Mouse (Mus musculus): ENCODE data around the gene Ltf.

Gene Ltf

GRCm38 (mm10) chr9:111019022-111019421 is at the start of gene Ltf:
TSS of gene Ltf (plus strand) at chr9:111019271.
- in situ Hi-C loops (cut with MboI, MseI), result no loop called here

- in situ Hi-C loops (cut with MboI, MseI), result no loop called here
Observed at GRCm38 (mm10) chr9:110979411-110979810, 39.7 kb upstream of the Ltf start.

DNA sequence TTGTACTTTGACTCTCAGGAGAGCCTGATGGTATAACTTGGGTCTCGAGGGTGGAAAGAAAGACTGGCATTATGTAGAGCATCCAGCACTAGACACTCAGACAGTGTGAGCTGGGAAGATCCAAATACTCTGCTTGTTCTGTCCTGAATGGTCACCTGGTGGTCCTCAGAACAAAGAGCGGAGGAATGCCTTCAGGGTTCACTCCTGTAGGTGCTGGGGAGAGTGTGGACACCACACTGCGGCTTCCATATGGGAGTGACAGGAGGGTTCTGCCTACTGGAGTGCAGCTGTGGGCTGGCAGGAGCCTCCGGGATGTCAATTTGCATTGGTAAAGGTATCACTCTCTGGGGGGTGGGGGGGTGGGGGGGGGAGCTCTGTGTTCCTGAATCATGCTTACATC is 36.7 kb upstream of the Ltf start:
- in situ Hi-C loops (cut with MboI, MseI), result no loop called here

DNA sequence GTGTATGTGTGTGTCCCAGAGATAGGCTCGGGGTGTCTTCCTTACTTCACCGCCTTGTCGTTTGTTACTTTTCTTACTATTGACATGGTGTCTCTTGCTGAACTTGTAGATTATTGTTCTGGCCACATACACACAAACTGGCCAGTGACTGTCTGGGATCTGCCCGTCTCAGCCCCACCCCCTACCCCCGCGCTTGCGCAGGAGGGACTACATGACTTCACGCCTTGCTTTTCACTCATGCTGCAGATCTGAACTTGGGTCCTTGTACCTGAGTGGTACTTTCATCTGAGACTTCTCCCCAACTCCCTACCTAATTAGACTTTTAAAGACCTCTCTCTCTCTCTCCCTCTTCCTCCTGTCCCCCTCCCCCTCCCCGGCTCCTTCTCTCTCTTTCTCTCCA is 35.0 kb upstream of the Ltf start:
- in situ Hi-C loops (cut with MboI, MseI), result no loop called here

GRCm38 (mm10) chr9:110985541-110985940 is 33.5 kb upstream of the Ltf start:
- in situ Hi-C loops (cut with MboI, MseI), result no loop called here

GRCm38 (mm10) chr9:110985951-110986350 is 33.1 kb upstream of the Ltf start:
- in situ Hi-C loops (cut with MboI, MseI), result no loop called here

- in situ Hi-C loops (cut with MboI, MseI), result no loop called here
Observed at GRCm38 (mm10) chr9:110987331-110987730, 31.7 kb upstream of the Ltf start.

- in situ Hi-C loops (cut with MboI, MseI), result no loop called here
Observed at GRCm38 (mm10) chr9:110988078-110988477, 31.0 kb upstream of the Ltf start.

- in situ Hi-C loops (cut with MboI, MseI), result no loop called here
Observed at GRCm38 (mm10) chr9:110989141-110989540, 29.9 kb upstream of the Ltf start.

GRCm38 (mm10) chr9:110989543-110989942 is 29.5 kb upstream of the Ltf start:
- in situ Hi-C loops (cut with MboI, MseI), result no loop called here

- in situ Hi-C loops (cut with MboI, MseI), result no loop called here
Observed at GRCm38 (mm10) chr9:110990204-110990603, 28.9 kb upstream of the Ltf start, which contains the start of gene Rtp3. TSS of gene Rtp3 (minus strand) at chr9:110990583.

DNA sequence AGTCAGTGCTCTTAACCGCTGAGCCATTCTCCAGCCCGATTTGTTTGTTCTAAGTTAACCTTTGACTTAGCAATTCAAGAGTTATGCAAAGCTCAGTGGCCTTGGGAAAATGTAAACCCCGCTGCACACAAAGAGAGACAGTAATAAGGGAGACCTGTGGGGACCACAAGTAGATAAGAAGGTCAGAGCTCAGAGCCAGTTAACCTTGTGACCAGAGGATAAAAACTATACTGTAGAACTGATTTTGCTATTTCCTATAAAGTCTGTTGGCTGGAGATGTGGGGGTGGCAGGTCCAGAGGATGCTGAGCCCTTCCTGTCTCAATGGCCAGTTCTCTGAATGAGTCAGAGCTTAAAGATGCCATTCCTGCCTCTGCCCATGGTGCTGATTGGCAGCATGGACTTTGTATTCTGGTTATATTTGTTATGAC is 25.8 kb upstream of the Ltf start:
- in situ Hi-C loops (cut with MboI, MseI), result no loop called here

GRCm38 (mm10) chr9:110994716-110995172 is 24.3 kb upstream of the Ltf start:
- in situ Hi-C loops (cut with MboI, MseI), result loop anchor here (5.0 kb wide), 1 partner anchor 63 kb away; the partner anchor contains the start of gene Ccrl2

DNA sequence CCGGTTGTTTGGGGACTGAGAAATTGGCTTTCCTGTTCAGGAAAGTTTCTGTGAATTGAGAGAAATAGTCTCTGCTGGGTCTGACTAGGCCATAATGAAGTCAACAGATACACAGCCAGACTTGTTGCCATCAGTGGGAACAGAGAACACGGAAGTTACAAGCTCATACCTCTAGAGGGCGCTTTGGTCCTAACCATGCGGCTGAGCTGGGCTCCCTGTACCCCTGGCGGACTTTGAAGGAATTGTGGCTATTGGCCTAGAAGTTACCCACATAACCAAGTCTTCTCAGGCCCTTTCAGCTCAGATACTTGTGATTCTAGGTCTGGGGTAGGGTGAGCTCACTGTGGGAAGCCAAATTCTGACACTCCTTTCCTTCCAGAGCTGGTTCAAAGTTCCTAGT is 21.8 kb upstream of the Ltf start:
- in situ Hi-C loops (cut with MboI, MseI), result loop anchor here (5.0 kb wide), 1 partner anchor 60 kb away; the partner anchor contains the start of gene Ccrl2

GRCm38 (mm10) chr9:110999056-110999455 is 20.0 kb upstream of the Ltf start:
- in situ Hi-C loops (cut with MboI, MseI), result loop anchor here (5.0 kb wide), 1 partner anchor 58 kb away; the partner anchor contains the start of gene Ccrl2

GRCm38 (mm10) chr9:110999856-111000255 is 19.2 kb upstream of the Ltf start:
- in situ Hi-C loops (cut with MboI, MseI), result loop anchor here (5.0 kb wide), 1 partner anchor 57 kb away; the partner anchor contains the start of gene Ccrl2

DNA sequence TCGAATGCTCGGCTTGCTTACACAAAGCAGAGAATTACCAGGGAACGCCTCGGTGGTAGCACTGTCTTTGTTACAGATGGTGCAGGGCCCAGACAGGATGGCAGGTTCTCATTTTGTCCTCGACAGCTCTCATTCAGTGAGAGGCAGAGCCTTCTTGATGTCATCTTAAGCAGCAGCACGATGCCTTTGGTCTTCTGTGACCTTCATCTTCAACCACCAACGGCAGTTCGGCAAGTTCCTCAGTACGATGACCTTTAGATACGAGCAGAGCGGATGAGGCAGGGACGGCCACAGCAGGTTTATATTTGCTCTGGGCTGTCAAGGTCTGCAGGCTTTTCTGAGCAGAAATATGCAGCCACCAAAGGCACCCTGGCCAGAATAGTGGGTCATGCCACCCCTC is 17.4 kb upstream of the Ltf start:
- in situ Hi-C loops (cut with MboI, MseI), result no loop called here

GRCm38 (mm10) chr9:111003279-111003678 is 15.8 kb upstream of the Ltf start:
- in situ Hi-C loops (cut with MboI, MseI), result no loop called here

DNA sequence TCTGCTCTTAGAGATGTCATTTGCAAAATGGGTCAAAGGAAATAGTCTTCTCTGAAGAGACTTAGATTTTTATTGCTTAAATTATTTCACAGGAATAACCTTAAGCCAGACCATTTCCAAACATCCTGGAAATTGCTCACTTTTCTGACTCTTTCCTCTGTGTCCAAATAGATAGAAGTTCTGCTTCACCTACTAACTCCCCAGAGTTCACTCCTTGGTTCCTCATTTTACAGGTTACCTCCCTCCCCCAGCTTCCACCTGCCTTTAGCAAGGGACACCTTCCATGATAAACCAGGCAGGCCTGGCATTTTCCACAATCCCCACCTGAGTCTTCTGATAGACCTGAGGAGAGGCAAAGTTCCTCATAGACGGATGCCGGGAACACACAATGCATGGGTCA is 12.5 kb upstream of the Ltf start:
- in situ Hi-C loops (cut with MboI, MseI), result no loop called here

DNA sequence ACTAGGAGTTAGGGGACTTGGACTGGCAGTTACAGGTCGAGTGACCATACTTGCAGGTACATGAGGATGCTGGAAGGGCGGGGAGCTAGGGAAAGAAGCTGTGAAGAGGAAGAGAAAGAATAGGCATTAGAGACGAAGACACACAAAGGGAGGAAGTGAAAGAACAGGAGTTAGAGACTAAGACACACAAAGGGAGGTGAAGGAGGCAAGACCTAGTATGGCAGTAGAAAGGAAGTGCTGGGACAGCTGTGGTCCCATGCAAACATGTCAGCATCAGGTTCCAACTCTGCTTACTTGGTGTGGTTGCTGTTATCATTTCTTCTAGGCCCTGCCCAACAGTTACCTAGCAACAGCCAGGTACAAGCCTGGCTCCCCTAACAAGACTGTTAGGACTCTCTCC is 9.3 kb upstream of the Ltf start:
- in situ Hi-C loops (cut with MboI, MseI), result no loop called here

DNA sequence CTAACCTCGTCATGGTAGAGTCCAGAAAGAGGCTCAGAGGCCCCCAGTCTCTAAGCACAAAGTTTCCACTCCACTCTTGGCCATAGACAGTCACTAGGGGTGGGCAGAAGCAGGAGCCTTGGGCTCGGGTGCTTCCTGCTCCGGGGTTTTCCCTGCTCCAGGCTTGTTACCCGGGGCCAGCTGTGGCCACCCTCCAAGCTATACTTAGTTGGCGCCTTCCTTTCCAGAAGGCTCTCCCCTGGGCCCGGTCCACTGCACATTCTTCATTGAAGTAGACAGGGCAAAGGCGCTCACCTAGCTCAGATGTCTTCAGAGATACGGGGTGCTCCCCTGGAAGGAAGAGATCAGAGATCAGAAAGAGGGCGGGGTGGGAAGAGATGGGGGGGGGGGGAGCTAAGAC is 7.5 kb upstream of the Ltf start:
- in situ Hi-C loops (cut with MboI, MseI), result no loop called here

DNA sequence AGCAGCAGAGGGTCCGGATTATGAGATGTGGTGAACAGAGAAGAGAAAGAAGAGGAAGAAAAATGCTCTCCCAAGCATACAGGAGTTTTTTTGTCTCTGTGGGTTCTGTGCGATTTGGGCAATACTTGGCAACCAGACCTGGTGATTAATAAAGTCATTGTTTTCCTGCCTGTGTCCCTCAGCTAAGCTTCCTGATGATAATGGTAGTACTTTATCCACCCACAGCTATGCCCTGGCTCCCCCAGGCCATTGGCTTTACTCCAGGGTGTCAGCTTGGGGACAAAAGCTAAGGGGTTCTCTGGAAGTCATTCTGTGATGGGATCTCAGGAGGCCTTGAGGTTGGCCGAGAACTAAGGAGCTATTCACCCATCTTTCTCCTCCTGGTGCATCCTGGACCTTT is 7.0 kb upstream of the Ltf start:
- in situ Hi-C loops (cut with MboI, MseI), result no loop called here

DNA sequence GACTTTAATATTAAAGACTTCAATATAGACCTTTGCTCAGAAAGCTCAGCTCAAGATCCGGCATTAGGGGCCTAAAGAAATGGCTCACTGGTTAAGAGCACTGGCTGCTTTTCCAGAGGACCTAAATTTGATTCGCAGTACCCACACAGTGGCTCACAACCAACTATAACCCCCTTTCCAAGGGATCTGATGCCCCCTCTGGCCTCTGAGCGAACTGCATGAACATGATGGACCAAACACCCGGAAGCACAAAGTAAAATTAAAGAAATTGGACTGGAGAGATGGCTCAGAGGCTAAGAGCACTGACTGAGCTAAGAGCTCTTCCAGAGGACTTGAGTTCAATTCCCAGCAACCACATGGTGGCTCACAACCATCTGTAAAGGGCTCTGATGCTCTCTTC is 3.4 kb upstream of the Ltf start:
- in situ Hi-C loops (cut with MboI, MseI), result no loop called here

DNA sequence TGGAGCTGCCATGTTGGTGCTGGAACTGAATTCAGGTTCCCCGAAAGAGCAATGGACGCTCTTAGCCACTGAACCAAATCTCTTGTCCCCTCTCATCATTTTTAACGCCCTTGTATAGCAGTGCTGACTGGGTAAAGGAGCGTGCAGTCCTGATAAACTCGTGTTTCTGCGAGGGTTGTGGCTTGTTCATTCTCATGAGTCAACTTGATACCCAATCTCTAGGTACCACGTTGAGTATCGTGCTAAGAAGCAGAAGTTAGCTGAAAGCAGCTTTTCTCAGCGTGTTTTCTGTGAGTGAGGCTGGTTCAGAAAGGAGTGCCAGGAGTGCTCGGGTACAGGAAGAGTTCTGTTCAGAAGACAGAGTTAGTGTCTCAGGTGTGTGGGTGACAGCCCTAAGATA is 7.7 kb downstream of the Ltf start:
- in situ Hi-C loops (cut with MboI, MseI), result loop anchor here (10.0 kb wide), 1 partner anchor 848 kb away; no protein-coding TSS in a partner anchor

Measured in T-helper 2 cell (primary cell).